Mouse (Mus musculus) MEL (cell line): ENCODE data around the gene Tpx2. TPM values are rescaled to one million over a fixed set of nuclear protein-coding genes. Genes with fewer than 3 reads are reported as not detected.
A peak's percentile ranks its signal among the peaks of the same experiment; 100 is the strongest.

ENCODE experiments used
- DNase-seq: peaks from one replicate; pipeline ENCODE4 v3.0.0; 2011; ENCODE audit warnings: low read depth, low spot score
- H3K27ac ChIP-seq: 2 replicates; pipeline ENCODE4 v1.5.1; 2012; ENCODE audit warnings: low read depth, mild to moderate bottlenecking, control low read depth, low read length, moderate library complexity; ENCODE audit not compliant: control insufficient read depth
- H3K27me3 ChIP-seq, 2 experiments: fragments of 150-350 bp in 1 of 2; sonication (generic) in 1 of 2; 2 replicates each; pipeline ENCODE4 v1.6.1; 2012; ENCODE audit warnings: low read length in 2 of 2, mild to moderate bottlenecking in 2 of 2, improper control_type of control experiment in 1 of 2, moderate library complexity in 1 of 2; ENCODE audit not compliant: insufficient read depth in 2 of 2, control insufficient read depth in 1 of 2
- H3K36me3 ChIP-seq, 2 experiments: 2 replicates each; pipeline ENCODE4 v1.6.1; 2012 to 2014; ENCODE audit warnings: low read length in 2 of 2, improper control_type of control experiment in 1 of 2, inconsistent platforms in 1 of 2, mild to moderate bottlenecking in 1 of 2; ENCODE audit not compliant: insufficient read depth in 2 of 2, control insufficient read depth in 1 of 2
- H3K4me1 ChIP-seq, 2 experiments: fragments of 150-350 bp in 1 of 2; sonication (generic) in 1 of 2; 2 replicates each; pipeline ENCODE4 v1.6.1; 2012; ENCODE audit warnings: low read length in 2 of 2, improper control_type of control experiment in 1 of 2, mild to moderate bottlenecking in 1 of 2; ENCODE audit not compliant: insufficient read depth in 2 of 2, control insufficient read depth in 1 of 2
- H3K4me3 ChIP-seq, 2 experiments: fragments of 150-350 bp in 1 of 2; sonication (generic) in 1 of 2; 2 replicates each; pipeline ENCODE4 v1.5.1; 2012; ENCODE audit warnings: low read depth in 2 of 2, low read length in 2 of 2, mild to moderate bottlenecking in 2 of 2, moderate library complexity in 2 of 2, control low read depth in 1 of 2, improper control_type of control experiment in 1 of 2; ENCODE audit not compliant: control insufficient read depth in 1 of 2, insufficient read depth in 1 of 2
- H3K79me2 ChIP-seq: 2 replicates; pipeline ENCODE4 v1.6.1; 2012; ENCODE audit warnings: mild to moderate bottlenecking, low read length, moderate library complexity; ENCODE audit not compliant: control insufficient read depth, poor library complexity, insufficient read depth
- H3K9ac ChIP-seq: 2 replicates; pipeline ENCODE4 v1.6.1; 2012; ENCODE audit warnings: low read depth, mild to moderate bottlenecking, control low read depth, low read length, moderate library complexity; ENCODE audit not compliant: control insufficient read depth, poor library complexity, severe bottlenecking
- H3K9me3 ChIP-seq: fragments of 150-350 bp; sonication (generic); replicated peaks from 2 replicates; pipeline ENCODE4 v1.6.1; 2012; ENCODE audit warnings: mild to moderate bottlenecking, low read length, improper control_type of control experiment, moderate library complexity; ENCODE audit not compliant: insufficient read depth
- BHLHE40 ChIP-seq: IDR thresholded peaks from 2 replicates; pipeline ENCODE4 v1.6.1; 2012; ENCODE audit warnings: low read depth, mild to moderate bottlenecking, inconsistent platforms, low read length, improper control_type of control experiment, borderline replicate concordance
- CTCF ChIP-seq, 3 experiments: IDR thresholded peaks in 2 of 3; conservative IDR thresholded peaks in 1 of 3; 2 replicates each; pipeline ENCODE4 v1.5.1; 2011 to 2012; ENCODE audit warnings: low read length in 3 of 3, low read depth in 2 of 3, mild to moderate bottlenecking in 2 of 3, improper control_type of control experiment in 1 of 3, inconsistent platforms in 1 of 3, mixed read lengths in 1 of 3, moderate library complexity in 1 of 3; ENCODE audit not compliant: control insufficient read depth in 1 of 3, insufficient read depth in 1 of 3, poor library complexity in 1 of 3, severe bottlenecking in 1 of 3
- ELF1 ChIP-seq: IDR thresholded peaks from 2 replicates; pipeline ENCODE4 v1.6.1; 2014; ENCODE audit warnings: low read depth, mild to moderate bottlenecking, inconsistent platforms, low read length, improper control_type of control experiment, moderate library complexity
- EP300 ChIP-seq, 2 experiments: IDR thresholded peaks; 2 replicates each; pipeline ENCODE4 v1.6.1; 2011; ENCODE audit warnings: improper control_type of control experiment in 2 of 2, low read length in 2 of 2, low read depth in 1 of 2, mild to moderate bottlenecking in 1 of 2
- ETS1 ChIP-seq: IDR thresholded peaks from 2 replicates; pipeline ENCODE4 v1.6.1; 2012; ENCODE audit warnings: low read depth, mild to moderate bottlenecking, inconsistent platforms, low read length, improper control_type of control experiment, moderate library complexity
- GATA1 ChIP-seq: IDR thresholded peaks from 2 replicates; pipeline ENCODE4 v1.6.1; 2011; ENCODE audit warnings: low read depth, low read length, improper control_type of control experiment
- MAFK ChIP-seq: IDR thresholded peaks from 2 replicates; pipeline ENCODE4 v1.6.1; 2011; ENCODE audit warnings: low read depth, mild to moderate bottlenecking, low read length, improper control_type of control experiment, borderline replicate concordance
- MEF2A ChIP-seq: IDR thresholded peaks from 2 replicates; pipeline ENCODE4 v1.6.1; 2014; ENCODE audit warnings: low read depth, mild to moderate bottlenecking, inconsistent platforms, low read length, improper control_type of control experiment; ENCODE audit not compliant: poor library complexity, insufficient replicate concordance, severe bottlenecking; ENCODE audit errors: extremely low read depth
- MXI1 ChIP-seq: IDR thresholded peaks from 2 replicates; pipeline ENCODE4 v1.6.1; 2011; ENCODE audit warnings: mild to moderate bottlenecking, low read depth, low read length, improper control_type of control experiment
- POLR2A ChIP-seq, 2 experiments: IDR thresholded peaks; 2 replicates each; pipeline ENCODE4 v1.6.1; 2011 to 2012; ENCODE audit warnings: low read length in 2 of 2, mild to moderate bottlenecking in 2 of 2, control low read depth in 1 of 2, improper control_type of control experiment in 1 of 2, low read depth in 1 of 2, moderate library complexity in 1 of 2; ENCODE audit not compliant: control insufficient read depth in 1 of 2, insufficient read depth in 1 of 2, poor library complexity in 1 of 2
- POLR2AphosphoS5 ChIP-seq: IDR thresholded peaks from 2 replicates; pipeline ENCODE4 v1.6.1; 2012; ENCODE audit warnings: low read depth, borderline replicate concordance, mild to moderate bottlenecking, inconsistent platforms, low read length, moderate library complexity, mixed read lengths
- RAD21 ChIP-seq: IDR thresholded peaks from 2 replicates; pipeline ENCODE4 v1.6.1; 2011; ENCODE audit warnings: mild to moderate bottlenecking, low read depth, low read length, improper control_type of control experiment
- SIN3A ChIP-seq: IDR thresholded peaks from 2 replicates; pipeline ENCODE4 v1.6.1; 2012; ENCODE audit warnings: low read length, improper control_type of control experiment, inconsistent platforms
- SMC3 ChIP-seq: IDR thresholded peaks from 2 replicates; pipeline ENCODE4 v1.6.1; 2011; ENCODE audit warnings: low read depth, low read length, improper control_type of control experiment
- TCF12 ChIP-seq: IDR thresholded peaks from 2 replicates; pipeline ENCODE4 v1.6.1; 2014; ENCODE audit warnings: low read depth, mild to moderate bottlenecking, inconsistent platforms, low read length, improper control_type of control experiment, moderate library complexity
- USF1 ChIP-seq: IDR thresholded peaks from 2 replicates; pipeline ENCODE4 v1.6.1; 2014; ENCODE audit warnings: low read depth, mild to moderate bottlenecking, inconsistent platforms, low read length, improper control_type of control experiment, moderate library complexity
- USF2 ChIP-seq, 2 experiments: IDR thresholded peaks; 2 replicates each; pipeline ENCODE4 v1.6.1; 2011 to 2012; ENCODE audit warnings: improper control_type of control experiment in 2 of 2, low read length in 2 of 2, borderline replicate concordance in 1 of 2, inconsistent platforms in 1 of 2, low read depth in 1 of 2, mild to moderate bottlenecking in 1 of 2; ENCODE audit not compliant: insufficient read depth in 1 of 2
- ZC3H11A ChIP-seq: IDR thresholded peaks from 2 replicates; pipeline ENCODE4 v1.6.1; 2012; ENCODE audit warnings: low read depth, mild to moderate bottlenecking, inconsistent platforms, low read length, improper control_type of control experiment
- polyA plus RNA-seq, 2 experiments: library from polyadenylated mRNA; stranded (reverse) in 1 of 2; unstranded in 1 of 2; fragments of >175 nt in 1 of 2; fragments of >200 nt in 1 of 2; gene quantifications; 2 replicates each; pipeline versions ENCODE4 v1.2.1 to v1.2.4; 2012; ENCODE audit warnings: low replicate concordance in 2 of 2, low read depth in 1 of 2; ENCODE audit not compliant: insufficient read length in 2 of 2, insufficient read depth in 1 of 2, missing spikeins in 1 of 2
- total RNA-seq: library from RNA; depleted of rRNA; stranded (reverse); fragments of 300-350 nt; gene quantifications from 2 replicates; pipeline ENCODE4 v1.2.3, GENCODE M21; 2012

Gene Tpx2
- total and polyA plus RNA-seq, 3 experiments, result 59.3 to 131 TPM; not detected in 1

GRCm38 (mm10) chr2:152913471-152913870 lies 65.7 kb downstream of the Tpx2 start:
- no peak for TF ChIP-seq POLR2A (IDR thresholded peaks at IDR 0.05; ENCODE audit: control insufficient read depth in 1 of 2, insufficient read depth in 1 of 2, low read depth in 1 of 2, low read length in 2 of 2, poor library complexity in 1 of 2)
- no peak for TF ChIP-seq MEF2A
- TF ChIP-seq, all 39 proteins: peak for 0
- no peak overlapping the region for H3K9ac ChIP-seq
- no peak for DNase-seq
- peaks cover 0 to 1% of the 10 kb centered on the region in 2 experiments; a peak in 3 of 4 replicates for H3K27me3 ChIP-seq
- H3K9me3 ChIP-seq, result no peaks in the 10 kb centered on the region
- H3K36me3 ChIP-seq, result no peaks in the 10 kb centered on the region; a peak in 1 of 4 replicates
- H3K79me2 ChIP-seq, result no peaks in the 10 kb centered on the region
- H3K27ac ChIP-seq, result no peak overlapping the region
- H3K4me3 ChIP-seq, result no peak overlapping the region
- H3K4me1 ChIP-seq, result peaks cover 0 to 5% of the 10 kb centered on the region in 2 experiments; a peak in 3 of 4 replicates

- H3K36me3 ChIP-seq, result no peaks in the 10 kb centered on the region; a peak in 1 of 4 replicates
- no peaks in the 10 kb centered on the region for H3K9me3 ChIP-seq
- no peak overlapping the region for H3K9ac ChIP-seq
- H3K4me3 ChIP-seq, result no peak overlapping the region
- peak; percentile 88 for DNase-seq
- H3K27ac ChIP-seq, result no peak overlapping the region
- peaks cover 0 to 1% of the 10 kb centered on the region in 2 experiments; a peak in 3 of 4 replicates for H3K27me3 ChIP-seq
- no peaks in the 10 kb centered on the region for H3K79me2 ChIP-seq
- 0 out of 2 replicates have a peak, but pooled peaks have one; percentile 29 for TF ChIP-seq BHLHE40
- TF ChIP-seq USF2 (IDR thresholded peaks at IDR 0.05; ENCODE audit: borderline replicate concordance in 1 of 2, insufficient read depth in 1 of 2, low read depth in 1 of 2, low read length in 2 of 2), result no peak
- TF ChIP-seq ZC3H11A, result peak; percentile 82
- TF ChIP-seq SIN3A, result no peak
- TF ChIP-seq MAFK, result peak; percentile 57
- peak; percentile 96 for TF ChIP-seq RAD21
- TF ChIP-seq POLR2AphosphoS5, result no peak
- peak in 2 of 3 experiments; percentile 73 to 99 for TF ChIP-seq CTCF (IDR thresholded peaks at IDR 0.05 in 2 of 3, conservative IDR thresholded peaks at IDR 0.05 in 1 of 3; ENCODE audit: control insufficient read depth in 1 of 3, insufficient read depth in 1 of 3, low read depth in 2 of 3, low read length in 3 of 3, poor library complexity in 1 of 3, severe bottlenecking in 1 of 3)
- peak; percentile 56; the same call in 1 of the 2 replicates for TF ChIP-seq USF1
- TF ChIP-seq ETS1, result peak; percentile 9; the same call in 1 of the 2 replicates
- peak; percentile 86 for TF ChIP-seq SMC3
- peak; percentile 28; the same call in 1 of the 2 replicates for TF ChIP-seq GATA1
- TF ChIP-seq TCF12, result no peak
- TF ChIP-seq ELF1, result no peak
- TF ChIP-seq EP300 (IDR thresholded peaks at IDR 0.05; ENCODE audit: low read depth in 1 of 2, low read length in 2 of 2), result peak in 1 of 2 experiments; percentile 54; a peak in 2 of 4 replicates
- TF ChIP-seq MXI1, result peak; percentile 38; the same call in 1 of the 2 replicates
- peaks cover 0 to 9% of the 10 kb centered on the region in 2 experiments; a peak in 3 of 4 replicates for H3K4me1 ChIP-seq
Measured at GRCm38 (mm10) chr2:152914310-152915120, 66.8 kb downstream of the Tpx2 start.
